Mouse (Mus musculus) C2C12 (cell line): ENCODE measurements at regions not wholly inside any gene's neighbourhood (a gene's known extent, or its start where the extent isn't known, plus 50 kb on each side); places are given as distances from the start of the nearest gene placed in this dataset.

Experiments
- CEBPB ChIP-seq: IDR thresholded peaks from one replicate; pipeline ENCODE4 v1.6.1; 2011; ENCODE audit warnings: low read depth, mild to moderate bottlenecking, control low read depth, moderate library complexity
- CTCF ChIP-seq: IDR thresholded peaks from one replicate; pipeline ENCODE4 v1.5.1; 2011; ENCODE audit not compliant: control insufficient read depth, insufficient read depth, insufficient read length
- MAX ChIP-seq: IDR thresholded peaks from one replicate; pipeline ENCODE4 v1.6.1; 2011; ENCODE audit warnings: mild to moderate bottlenecking, control low read depth
- MYOG ChIP-seq: IDR thresholded peaks from one replicate; pipeline ENCODE4 v1.6.1; 2011; ENCODE audit not compliant: control insufficient read depth, insufficient read length; ENCODE audit errors: extremely low read depth
- USF1 ChIP-seq: IDR thresholded peaks from one replicate; pipeline ENCODE4 v1.6.1; 2011; ENCODE audit warnings: low read depth, mild to moderate bottlenecking, control low read depth, moderate library complexity

GRCm38 (mm10) chr1:137372236-137372635 is 412.0 kb upstream of the Nr5a2 start:
- TF ChIP-seq CTCF (no peak), MYOG (no peak), MAX (no peak), USF1 (no peak), CEBPB (no peak)
